Mouse (Mus musculus): ENCODE data around the gene Qprt.

- TF ChIP-seq HCFC1 (IDR thresholded peaks at IDR 0.05; ENCODE audit: borderline replicate concordance, insufficient read depth, low read length) (no peak), MAFK (IDR thresholded peaks at IDR 0.05; ENCODE audit: insufficient read depth, low read depth, low read length) (no peak), CHD2 (IDR thresholded peaks at IDR 0.05; ENCODE audit: low read depth, low read length) (no peak), ZC3H11A (IDR thresholded peaks at IDR 0.05; ENCODE audit: borderline replicate concordance, low read depth, low read length) (no peak)
These were observed 10.6 kb downstream of the Qprt start for GRCm38 (mm10) chr7:127111461-127111860.

Measured in ES-E14 (cell line).